Mouse (Mus musculus) C2C12 (cell line): Measurements from ENCODE around the gene Il16. TPM values are rescaled to one million over a fixed set of nuclear protein-coding genes. Genes with fewer than 3 reads are reported as not detected.

ENCODE experiments used
- H3K27me3 ChIP-seq: one replicate; pipeline ENCODE4 v1.6.1; 2011; ENCODE audit not compliant: control insufficient read depth, insufficient read depth, insufficient read length
- H3K36me3 ChIP-seq: one replicate; pipeline ENCODE4 v1.6.1; 2011; ENCODE audit not compliant: control insufficient read depth, insufficient read depth
- H3K4me3 ChIP-seq: one replicate; pipeline ENCODE4 v1.5.1; 2011; ENCODE audit warnings: mild to moderate bottlenecking, control low read depth; ENCODE audit not compliant: poor library complexity, insufficient read depth, severe bottlenecking
- H3K79me2 ChIP-seq: one replicate; pipeline ENCODE4 v1.6.1; 2011; ENCODE audit not compliant: control insufficient read depth, insufficient read depth
- H3K79me3 ChIP-seq: one replicate; pipeline ENCODE4 v1.6.1; 2011; ENCODE audit warnings: low read depth, control low read depth
- H3ac ChIP-seq: one replicate; pipeline ENCODE3; 2011; ENCODE audit warnings: low read depth; ENCODE audit not compliant: control insufficient read depth, insufficient read length
- CEBPB ChIP-seq: IDR thresholded peaks from one replicate; pipeline ENCODE4 v1.6.1; 2011; ENCODE audit warnings: low read depth, mild to moderate bottlenecking, control low read depth, moderate library complexity
- CTCF ChIP-seq: IDR thresholded peaks from one replicate; pipeline ENCODE4 v1.5.1; 2011; ENCODE audit not compliant: control insufficient read depth, insufficient read depth, insufficient read length
- FOSL1 ChIP-seq: IDR thresholded peaks from one replicate; pipeline ENCODE4 v1.8.0; 2011; ENCODE audit warnings: mild to moderate bottlenecking, low read length; ENCODE audit not compliant: poor library complexity, insufficient read depth, severe bottlenecking
- MAX ChIP-seq: IDR thresholded peaks from one replicate; pipeline ENCODE4 v1.6.1; 2011; ENCODE audit warnings: mild to moderate bottlenecking, control low read depth
- MYOD1 ChIP-seq: IDR thresholded peaks from one replicate; pipeline ENCODE4 v1.6.1; 2011; ENCODE audit warnings: low read depth; ENCODE audit not compliant: control insufficient read depth, insufficient read length
- MYOG ChIP-seq: IDR thresholded peaks from one replicate; pipeline ENCODE4 v1.6.1; 2011; ENCODE audit not compliant: control insufficient read depth, insufficient read length; ENCODE audit errors: extremely low read depth
- USF1 ChIP-seq: IDR thresholded peaks from one replicate; pipeline ENCODE4 v1.6.1; 2011; ENCODE audit warnings: low read depth, mild to moderate bottlenecking, control low read depth, moderate library complexity
- polyA plus RNA-seq: library from polyadenylated mRNA; unstranded; fragments of >200 nt; fragmentation: generic; extraction: Trizol; gene quantifications from one replicate; pipeline ENCODE4 v1.2.1, GENCODE M21; 2012; ENCODE audit warnings: missing spikeins

Il16 gene
- polyA plus RNA-seq, 1 experiment, result not detected

DNA sequence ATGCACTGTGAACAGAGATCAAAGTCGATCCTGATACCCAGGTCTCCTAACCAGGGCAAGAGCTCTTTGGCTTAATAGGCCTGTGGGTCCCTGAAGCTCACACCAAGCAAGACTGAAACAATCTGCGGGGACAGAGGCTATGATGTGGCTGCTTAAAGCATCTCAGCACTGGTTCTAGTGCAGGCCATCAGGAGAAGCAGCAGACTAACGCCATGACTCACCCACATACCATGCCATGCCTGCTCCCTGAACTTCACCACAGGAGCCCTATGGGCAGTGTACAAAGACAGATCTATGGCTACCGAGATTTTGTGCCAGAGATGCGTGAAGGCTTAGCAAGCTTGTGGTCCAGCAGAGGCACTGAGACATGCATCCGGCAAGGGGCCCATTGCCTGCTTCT lies 74.0 kb downstream of the Il16 start:
- H3ac ChIP-seq, result no peak overlapping the region
- no peaks in the 10 kb centered on the region for H3K79me2 ChIP-seq
- peaks cover 5% of the 10 kb centered on the region for H3K27me3 ChIP-seq
- no peak for TF ChIP-seq MYOD1
- TF ChIP-seq MYOG, result no peak
- no peak for TF ChIP-seq CEBPB
- no peak for TF ChIP-seq FOSL1
- TF ChIP-seq MAX, result no peak
- no peak for TF ChIP-seq USF1
- no peak for TF ChIP-seq CTCF
- no peaks in the 10 kb centered on the region for H3K36me3 ChIP-seq
- H3K79me3 ChIP-seq, result no peaks in the 10 kb centered on the region
- H3K4me3 ChIP-seq, result no peak overlapping the region

DNA sequence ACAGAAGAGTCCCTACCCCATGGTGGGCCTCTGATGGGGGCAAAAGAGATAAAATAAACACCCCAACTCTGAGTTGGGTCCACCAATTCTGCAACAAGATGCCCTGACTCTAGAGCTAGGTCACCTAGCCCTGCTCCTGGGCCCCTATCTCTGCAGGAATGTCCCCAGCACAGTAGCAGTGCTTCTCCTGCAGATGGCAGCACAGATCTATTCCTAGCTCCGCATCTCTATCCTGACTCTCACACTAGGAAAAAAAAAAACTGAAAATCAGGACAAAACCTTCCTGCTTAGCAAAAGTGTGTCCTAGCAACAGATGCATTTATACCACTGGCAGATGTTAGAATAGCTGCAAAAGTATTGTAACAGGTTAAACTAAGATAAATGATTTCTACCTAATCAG lies 76.8 kb downstream of the Il16 start:
- Histone ChIP-seq H3K27me3 (peaks cover 7% of the 10 kb centered on the region), H3K79me2 (no peaks in the 10 kb centered on the region), H3ac (no peak overlapping the region), H3K36me3 (no peaks in the 10 kb centered on the region), H3K4me3 (no peak overlapping the region), H3K79me3 (no peaks in the 10 kb centered on the region)
- TF ChIP-seq FOSL1 (no peak), CTCF (peak; percentile 60), USF1 (no peak), CEBPB (no peak), MYOG (no peak)

DNA sequence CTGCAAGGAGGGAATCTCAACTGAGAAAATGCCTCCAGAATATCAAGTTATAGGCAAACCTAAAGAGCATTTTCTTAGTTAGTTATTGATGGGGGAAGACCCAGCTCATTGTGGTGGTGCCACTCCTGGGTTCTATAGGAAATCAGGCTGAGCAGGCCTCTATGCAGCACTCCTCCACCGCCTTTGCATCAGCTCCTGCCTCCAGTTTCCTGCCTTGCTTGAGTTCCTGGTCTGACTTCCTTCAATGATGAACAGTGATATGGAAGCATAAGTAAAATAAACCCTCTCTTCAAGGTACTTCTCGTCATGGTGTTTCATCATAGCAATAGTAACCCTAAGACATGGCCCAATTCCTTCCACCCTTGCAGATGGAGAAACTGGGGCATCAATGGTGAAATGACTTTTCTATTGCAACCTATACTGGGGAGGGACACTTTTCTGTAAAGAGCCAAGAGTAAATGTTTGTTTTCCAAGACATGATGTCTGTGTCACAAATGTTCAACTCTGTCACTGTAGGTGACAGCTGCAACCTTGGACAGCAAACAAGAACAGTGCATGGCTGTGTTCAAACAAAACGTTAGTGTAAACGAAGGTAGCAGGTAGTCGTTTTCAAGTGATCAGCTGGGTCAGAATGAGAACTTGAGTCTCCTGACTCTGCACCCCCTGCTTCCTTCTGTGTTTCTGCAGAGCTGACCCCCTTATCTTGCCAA lies 77.4 kb downstream of the Il16 start:
- Histone ChIP-seq H3K36me3 (no peaks in the 10 kb centered on the region), H3K27me3 (peaks cover 7% of the 10 kb centered on the region), H3ac (no peak overlapping the region), H3K4me3 (no peak overlapping the region), H3K79me2 (no peaks in the 10 kb centered on the region), H3K79me3 (no peaks in the 10 kb centered on the region)
- TF ChIP-seq MYOG (no peak), CTCF (no peak), MAX (no peak), MYOD1 (no peak), FOSL1 (no peak)

DNA sequence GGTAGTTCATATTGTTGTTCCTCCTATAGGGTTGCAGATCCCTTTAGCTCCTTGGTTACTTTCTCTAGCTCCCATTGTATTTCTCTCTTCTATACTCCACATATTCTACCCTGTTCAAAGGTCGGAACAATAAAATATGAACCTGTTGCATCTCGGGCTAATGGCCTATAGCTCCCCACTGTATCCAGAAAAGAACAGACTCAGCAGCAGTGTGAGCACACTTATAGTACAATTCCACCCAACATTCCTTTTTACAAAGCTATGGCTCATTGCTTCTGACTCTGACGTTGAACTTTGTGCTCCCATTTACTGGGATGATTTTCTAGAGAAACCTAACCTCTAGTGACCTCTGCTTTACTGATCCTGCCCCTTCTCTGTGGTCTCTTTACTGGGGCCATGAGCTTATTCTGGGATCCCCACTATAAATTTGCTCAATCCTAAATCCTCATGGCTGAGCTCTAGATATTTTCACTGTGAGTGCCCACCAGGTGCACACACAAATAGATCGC lies 79.4 kb downstream of the Il16 start:
- TF ChIP-seq MYOG, result no peak
- no peak for TF ChIP-seq MYOD1
- no peak for TF ChIP-seq CTCF
- Histone ChIP-seq H3K36me3 (no peaks in the 10 kb centered on the region), H3ac (no peak overlapping the region), H3K27me3 (peaks cover 7% of the 10 kb centered on the region), H3K79me3 (no peaks in the 10 kb centered on the region), H3K79me2 (no peaks in the 10 kb centered on the region), H3K4me3 (no peak overlapping the region)

DNA sequence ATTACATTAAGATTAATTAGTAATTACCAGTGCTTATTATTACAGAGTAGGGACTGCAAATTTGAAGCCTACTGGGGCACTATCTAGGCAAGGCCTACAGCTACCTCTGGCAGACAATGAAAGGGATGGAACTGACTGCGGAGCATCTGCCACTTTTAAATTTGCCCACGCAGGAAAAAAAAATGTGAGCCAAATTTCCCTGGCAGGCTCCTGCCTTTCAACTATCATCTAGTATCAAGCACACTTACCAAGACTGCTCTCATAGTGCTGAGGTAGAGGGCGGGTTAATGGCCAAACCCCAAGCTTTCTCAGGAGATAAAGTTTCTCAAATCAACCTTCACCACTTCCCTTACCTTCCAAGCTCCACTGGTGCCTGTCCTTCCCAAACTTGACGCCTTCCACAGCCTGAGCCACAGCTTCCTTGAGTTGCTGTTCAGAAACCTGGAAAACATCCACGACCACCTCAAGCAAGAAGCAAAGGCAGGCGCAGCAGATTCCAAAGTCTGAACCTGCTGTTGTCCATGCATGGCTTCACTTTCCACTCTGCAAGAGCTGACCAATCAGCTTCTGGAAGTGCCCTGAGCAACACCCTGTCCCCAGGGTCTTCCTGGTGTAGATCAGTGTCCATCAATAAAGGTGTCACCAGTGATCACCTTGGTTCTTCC lies 82.7 kb downstream of the Il16 start:
- no peak overlapping the region for H3ac ChIP-seq
- H3K79me2 ChIP-seq, result no peaks in the 10 kb centered on the region
- no peaks in the 10 kb centered on the region for H3K79me3 ChIP-seq
- H3K4me3 ChIP-seq, result no peak overlapping the region
- H3K36me3 ChIP-seq, result no peaks in the 10 kb centered on the region
- H3K27me3 ChIP-seq, result peaks cover 7% of the 10 kb centered on the region
- TF ChIP-seq MAX, result no peak
- TF ChIP-seq MYOD1, result no peak
- TF ChIP-seq USF1, result no peak
- no peak for TF ChIP-seq FOSL1
- no peak for TF ChIP-seq CTCF
- TF ChIP-seq MYOG, result no peak

DNA sequence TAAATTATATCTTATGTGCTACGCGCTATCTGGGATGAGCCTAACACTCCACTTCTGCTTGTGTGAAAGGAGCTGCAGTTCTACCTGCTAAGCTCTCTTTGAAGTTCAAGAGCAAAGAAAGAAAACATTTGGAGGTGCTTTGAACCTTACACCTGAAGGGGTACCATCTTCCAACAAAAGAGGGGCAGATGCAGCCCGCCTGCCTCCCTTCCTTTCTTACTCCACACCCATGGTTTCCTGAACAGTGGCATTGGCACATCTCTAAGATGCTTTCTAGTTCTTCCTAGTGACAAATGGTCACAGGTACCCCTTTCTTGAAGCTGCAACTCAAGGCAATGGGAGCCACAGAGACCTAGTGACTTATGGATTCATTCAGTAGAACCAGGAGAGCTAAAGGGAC lies 83.8 kb downstream of the Il16 start:
- no peaks in the 10 kb centered on the region for H3K79me3 ChIP-seq
- no peaks in the 10 kb centered on the region for H3K79me2 ChIP-seq
- no peak for TF ChIP-seq CTCF
- no peak for TF ChIP-seq MYOD1
- no peak for TF ChIP-seq CEBPB
- TF ChIP-seq MAX, result no peak
- no peak for TF ChIP-seq USF1
- no peak for TF ChIP-seq MYOG
- TF ChIP-seq FOSL1, result no peak
- no peak overlapping the region for H3ac ChIP-seq
- H3K36me3 ChIP-seq, result no peaks in the 10 kb centered on the region
- H3K27me3 ChIP-seq, result peaks cover 3% of the 10 kb centered on the region
- no peak overlapping the region for H3K4me3 ChIP-seq
